Mouse (Mus musculus) liver, adult 10 weeks (tissue): ENCODE data around the gene Rgl3. TPM values are rescaled to one million over a fixed set of nuclear protein-coding genes. Genes with fewer than 3 reads are reported as not detected.

Source experiments
- polyA plus RNA-seq: library from polyadenylated mRNA; stranded (reverse); fragments of 350-450 nt; fragmentation: Illumina TruSeq; extraction: RNeasy Lipid Tissue Mini Kit (QIAGEN cat#74804); gene quantifications from one replicate; pipeline ENCODE4 v1.2.3, GENCODE M21; 2014; ENCODE audit warnings: low read depth, low replicate concordance

Gene Rgl3
- polyA plus RNA-seq: 3.0 TPM

GRCm38 (mm10) chr9:21989230-21990110 lies at the start of gene Rgl3:
Rgl3 (minus strand) TSS chr9:21989446.

GRCm38 (mm10) chr9:22002194-22003162 lies 13.2 kb upstream of the Rgl3 start, which contains the start of the genes Ccdc151 and Prkcsh:
Ccdc151 (minus strand) TSS chr9:22002634.
Prkcsh (plus strand) TSS chr9:22002806.

GRCm38 (mm10) chr9:21963417-21963816 lies 25.8 kb downstream of the Rgl3 start, which contains the start of gene Epor:
Epor (minus strand) TSS chr9:21963506.

GRCm38 (mm10) chr9:21955570-21956281 lies 33.5 kb downstream of the Rgl3 start, which contains the start of gene Swsap1:
Swsap1 (plus strand) TSS chr9:21955755.

GRCm38 (mm10) chr9:21936692-21937570 lies 52.3 kb downstream of the Rgl3 start, which contains the start of gene Plppr2:
Plppr2 (plus strand) TSS chr9:21937033.

GRCm38 (mm10) chr9:21927208-21927753 lies 62.0 kb downstream of the Rgl3 start, which contains the start of the genes Ccdc159 and Tmem205:
Ccdc159 (plus strand) TSS chr9:21927471.
Tmem205 (minus strand) TSS chr9:21927556.

Other genes starting within 250 kb of the Rgl3 start
- gene Spc24, start 229.1 kb downstream of the Rgl3 start, polyA plus RNA-seq: 6.4 TPM
- gene Kank2, start 190.7 kb downstream of the Rgl3 start, polyA plus RNA-seq: 7.5 TPM
- gene Angptl8, start 153.9 kb downstream of the Rgl3 start, polyA plus RNA-seq: not detected
- gene Dock6, start 136.8 kb downstream of the Rgl3 start, polyA plus RNA-seq: 3.8 TPM
- 1.7 TPM for gene Rab3d, start 71.3 kb downstream of the Rgl3 start, polyA plus RNA-seq
- gene Ccdc159, start 62.0 kb downstream of the Rgl3 start, polyA plus RNA-seq: 1.5 TPM
- gene Tmem205, start 61.9 kb downstream of the Rgl3 start, polyA plus RNA-seq: 32.3 TPM
- gene Plppr2, start 52.4 kb downstream of the Rgl3 start, polyA plus RNA-seq: 0.32 TPM
- 3.7 TPM for gene Swsap1, start 33.7 kb downstream of the Rgl3 start, polyA plus RNA-seq
- gene Epor, start 25.9 kb downstream of the Rgl3 start, polyA plus RNA-seq: not detected
- gene Ccdc151, start 13.2 kb upstream of the Rgl3 start, polyA plus RNA-seq: not detected
- gene Prkcsh, start 13.4 kb upstream of the Rgl3 start, polyA plus RNA-seq: 9.6 TPM
- gene Elavl3, start 62.6 kb upstream of the Rgl3 start, polyA plus RNA-seq: not detected
- gene Gm49318, start 81.8 kb upstream of the Rgl3 start, polyA plus RNA-seq: not detected
- 0.16 TPM for gene Zfp653, start 81.9 kb upstream of the Rgl3 start, polyA plus RNA-seq
- gene Ecsit, start 96.0 kb upstream of the Rgl3 start, polyA plus RNA-seq: 8.2 TPM
- gene Cnn1, start 109.8 kb upstream of the Rgl3 start, polyA plus RNA-seq: 0.50 TPM
- gene Elof1, start 127.7 kb upstream of the Rgl3 start, polyA plus RNA-seq: 9.1 TPM
- gene Acp5, start 146.3 kb upstream of the Rgl3 start, polyA plus RNA-seq: 14.5 TPM
- 5.8 TPM for gene Pigyl, start 167.4 kb upstream of the Rgl3 start, polyA plus RNA-seq
- gene Zfp872, start 198.6 kb upstream of the Rgl3 start, polyA plus RNA-seq: 0.21 TPM
- gene Zfp809, start 236.3 kb upstream of the Rgl3 start, polyA plus RNA-seq: 34.5 TPM